Mouse (Mus musculus): ENCODE data around the gene Gdf3.
"Not testable (repeated sequence)": the region's sequence is repeated elsewhere in the genome, so short reads cannot be mapped to it uniquely, and the experiment has no call there.

Gene Gdf3

DNA sequence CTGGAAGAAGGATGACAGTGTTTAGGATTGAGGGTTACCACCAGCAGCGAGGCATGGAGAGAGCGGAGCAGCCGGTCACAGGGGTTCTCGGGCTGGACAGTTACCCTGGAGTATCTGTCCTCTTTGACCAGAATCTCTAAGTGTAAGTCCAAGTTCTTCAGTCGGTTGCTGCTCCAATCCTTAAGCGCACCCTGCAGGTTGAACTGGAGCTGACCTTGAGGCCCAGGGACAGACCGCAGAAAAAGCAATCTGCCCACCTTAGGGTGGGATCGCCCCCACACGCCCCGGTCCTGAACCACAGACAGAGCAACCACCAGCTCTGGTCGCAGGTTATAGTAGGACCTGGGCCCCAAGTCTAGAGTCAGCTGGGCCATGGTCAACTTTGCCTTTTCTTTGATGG is 3.2 kb downstream of the Gdf3 start:
- no peak for DNase-seq (ENCODE audit: low read depth in 2 of 2, low spot score in 2 of 2)

DNA sequence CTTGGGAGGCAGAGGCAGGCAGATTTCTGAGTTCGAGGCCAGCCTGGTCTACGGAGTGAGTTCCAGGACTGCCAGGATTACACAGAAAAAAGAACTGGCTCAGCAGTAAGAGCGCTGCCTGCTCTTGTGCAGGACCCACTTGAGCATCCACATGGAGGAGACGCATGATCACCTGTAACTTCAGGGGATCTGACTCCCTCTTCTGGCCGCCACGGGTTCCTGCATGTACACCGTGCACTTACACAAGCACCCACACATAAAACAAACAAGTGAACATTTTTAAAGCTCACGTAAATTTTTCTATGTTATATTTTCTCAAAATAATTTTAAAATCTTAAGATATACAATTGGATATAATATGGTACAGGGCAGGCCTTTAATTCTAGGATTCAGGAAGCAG is 4.4 kb downstream of the Gdf3 start:
- DNase-seq (ENCODE audit: low read depth in 2 of 2, low spot score in 2 of 2): no peak

DNA sequence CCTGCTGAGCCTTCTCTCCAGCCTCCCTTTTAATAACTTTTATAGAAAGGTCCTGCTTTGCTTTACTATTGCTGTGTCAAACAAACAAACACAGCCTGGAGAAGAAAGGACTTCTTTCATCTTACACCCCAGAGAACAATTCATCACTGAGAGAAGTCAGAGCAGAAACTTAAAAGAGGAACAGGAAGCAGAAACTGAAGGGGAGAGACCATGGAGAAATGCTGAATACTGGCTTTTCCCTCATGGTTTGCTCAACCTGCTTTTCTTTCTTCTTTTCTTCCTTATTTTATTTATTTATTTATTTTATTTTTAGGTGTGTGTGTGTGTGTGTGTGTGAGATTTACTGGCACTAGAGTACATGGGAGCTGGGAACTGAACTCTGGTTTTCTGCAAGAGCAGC is 5.6 kb downstream of the Gdf3 start:
- DNase-seq (ENCODE audit: low read depth in 2 of 2, low spot score in 2 of 2): no peak

DNA sequence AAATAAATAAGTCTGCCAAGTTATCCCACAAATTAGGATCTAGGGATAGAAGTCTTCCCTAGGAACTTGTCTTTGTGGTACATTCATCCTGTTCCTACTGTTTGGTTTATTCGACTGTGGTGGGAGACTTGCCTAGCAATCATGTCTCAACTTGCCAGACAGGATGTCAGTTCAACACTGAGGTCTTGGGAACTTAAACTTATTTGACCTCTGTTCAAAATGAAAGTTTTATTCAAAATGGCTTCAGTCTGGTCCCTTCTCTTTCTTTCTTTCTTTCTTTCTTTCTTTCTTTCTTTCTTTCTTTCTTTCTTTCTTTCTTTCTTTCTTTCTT is 6.9 kb downstream of the Gdf3 start:
- DNase-seq (ENCODE audit: low read depth in 2 of 2, low spot score in 2 of 2): no peak

DNA sequence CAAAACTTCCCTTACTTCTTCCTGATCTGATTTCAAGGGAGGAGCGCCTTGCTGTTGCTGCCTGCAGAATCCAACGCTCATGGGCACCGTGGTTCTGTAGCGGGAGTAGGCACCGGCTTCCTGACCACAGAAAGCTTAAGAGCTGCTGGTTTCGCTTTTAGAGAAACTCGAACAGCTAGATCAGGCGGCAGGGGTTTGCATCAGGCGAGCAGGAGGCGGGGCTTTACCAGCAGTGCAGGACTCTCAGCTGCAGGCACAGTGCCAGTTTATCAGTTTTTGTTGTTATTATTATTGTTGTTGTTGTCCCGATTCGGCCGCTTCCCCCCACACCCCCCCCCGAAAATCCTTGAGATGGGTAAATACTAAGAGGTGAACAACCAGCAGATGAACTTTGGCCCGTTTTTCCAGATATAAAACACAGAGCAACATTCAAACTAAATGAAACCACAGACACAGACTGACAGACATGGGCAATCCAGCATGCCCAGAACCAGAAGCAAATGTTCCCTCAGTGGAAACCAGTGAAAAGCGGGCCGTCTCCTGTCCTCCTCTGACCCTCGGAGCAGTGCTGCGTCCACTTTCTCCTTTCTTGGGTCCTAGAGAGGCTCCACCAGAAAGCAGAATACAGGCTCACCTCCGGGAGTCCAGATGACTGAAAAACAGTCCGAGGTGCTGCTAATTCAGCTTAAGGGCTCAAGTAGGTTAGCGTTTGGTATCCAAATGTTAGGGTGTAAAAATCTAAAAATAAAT is 7.5 kb downstream of the Gdf3 start, which contains the start of gene Apobec1:
Gene Apobec1, minus strand, starts transcription at position 203 of the 750 bp plus-strand sequence.
- peak; percentile 63 to 73 for DNase-seq (ENCODE audit: low read depth in 2 of 2, low spot score in 2 of 2)

DNA sequence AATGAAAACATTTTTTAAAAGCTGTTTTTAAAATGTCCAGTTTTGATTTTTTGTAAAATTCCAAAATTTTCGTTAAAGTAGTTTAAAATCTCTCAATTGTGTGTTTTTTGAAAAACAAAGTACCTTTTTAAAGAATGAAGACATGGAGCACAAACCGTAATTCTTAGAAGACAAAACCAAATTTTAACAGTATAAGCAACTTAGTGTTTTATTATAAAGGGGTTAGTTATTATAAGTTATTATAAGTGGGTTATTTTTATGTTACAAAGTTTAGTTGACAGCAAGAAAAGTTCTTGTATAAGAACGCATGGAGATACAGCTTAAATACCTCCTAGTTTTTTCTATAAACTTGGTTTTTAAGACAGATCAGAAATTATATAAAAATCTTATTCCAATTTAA is 8.3 kb downstream of the Gdf3 start:
- DNase-seq (ENCODE audit: low read depth in 2 of 2, low spot score in 2 of 2): no peak

DNA sequence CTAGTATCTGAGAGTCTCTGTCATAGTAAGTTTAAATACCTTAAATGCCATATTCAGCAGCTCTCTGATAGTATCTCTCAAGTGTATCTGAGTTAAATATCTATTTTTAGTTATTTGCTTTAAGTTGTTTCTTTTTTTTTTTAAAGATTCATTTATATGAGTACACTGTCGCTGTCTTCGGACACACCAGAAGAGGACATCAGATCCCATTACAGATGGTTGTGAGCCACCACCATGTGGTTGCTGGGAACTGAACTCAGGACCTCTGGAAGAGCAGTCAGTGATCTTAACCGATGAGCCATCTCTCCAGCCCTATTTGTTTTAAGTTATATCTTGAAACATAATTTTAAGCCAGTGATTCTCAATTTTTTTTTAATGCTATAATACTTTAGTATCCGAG is 8.9 kb downstream of the Gdf3 start:
- DNase-seq (ENCODE audit: low read depth in 2 of 2, low spot score in 2 of 2): no peak

DNA sequence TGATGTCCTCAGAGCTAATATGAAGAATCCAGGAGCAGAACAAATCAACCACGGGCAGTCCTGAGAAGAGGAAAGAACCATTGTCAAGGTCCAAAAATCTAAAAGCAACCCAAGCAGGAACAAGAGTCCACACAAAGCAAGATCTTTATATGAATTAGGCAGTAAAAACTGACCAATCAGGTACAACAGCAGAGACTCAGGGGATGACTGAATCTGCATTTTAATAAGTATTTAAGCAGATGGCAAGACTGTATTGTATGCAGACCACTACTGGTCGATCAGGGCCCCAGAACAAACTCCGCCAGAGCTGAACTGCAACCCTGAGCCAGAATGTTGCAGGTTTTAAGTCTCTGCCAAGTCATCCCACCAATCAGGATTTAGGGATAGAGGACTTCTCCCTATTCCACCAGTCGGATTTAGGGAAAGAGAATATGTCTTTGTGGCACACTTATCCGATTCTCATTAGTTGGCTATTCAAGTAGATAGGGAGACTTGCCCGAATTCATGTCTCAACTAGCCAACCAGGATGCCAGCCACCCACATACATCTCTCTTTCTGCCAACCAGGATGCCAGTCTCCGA is 9.7 kb downstream of the Gdf3 start:
- DNase-seq (ENCODE audit: low read depth in 2 of 2, low spot score in 2 of 2): no peak

DNA sequence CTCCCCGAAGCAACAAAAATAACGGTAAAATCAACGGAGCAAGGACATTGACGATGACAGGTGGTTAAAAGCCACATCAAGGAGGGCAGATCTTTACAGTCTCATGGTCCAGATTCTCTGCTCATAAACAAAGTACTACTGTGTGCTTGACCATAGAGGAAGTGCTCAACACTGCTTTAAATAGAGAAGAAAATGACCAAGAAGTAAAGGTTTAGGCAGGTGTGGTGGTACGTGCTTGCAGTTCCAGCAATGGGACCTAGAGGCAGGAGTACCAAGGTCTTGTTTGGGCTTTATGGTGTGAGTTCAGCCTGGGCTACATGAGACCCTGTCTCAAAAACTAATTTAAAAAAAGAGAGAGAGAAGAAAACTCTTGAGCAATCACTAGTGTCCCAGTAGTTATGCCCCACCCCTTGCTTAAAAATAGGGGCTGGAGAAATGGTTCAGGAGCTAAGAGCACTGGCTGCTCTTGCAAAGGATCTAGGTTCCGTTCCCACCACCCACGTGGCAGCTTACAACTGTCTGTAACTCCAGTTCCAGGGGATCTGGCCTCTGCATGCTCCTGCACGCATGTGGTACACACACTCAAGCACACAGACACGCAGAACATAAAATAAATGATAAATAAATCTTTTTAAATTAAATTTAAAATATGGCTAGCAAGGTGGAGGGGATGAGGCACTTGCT is 10.7 kb downstream of the Gdf3 start:
- no peak for DNase-seq (ENCODE audit: low read depth in 2 of 2, low spot score in 2 of 2)

DNA sequence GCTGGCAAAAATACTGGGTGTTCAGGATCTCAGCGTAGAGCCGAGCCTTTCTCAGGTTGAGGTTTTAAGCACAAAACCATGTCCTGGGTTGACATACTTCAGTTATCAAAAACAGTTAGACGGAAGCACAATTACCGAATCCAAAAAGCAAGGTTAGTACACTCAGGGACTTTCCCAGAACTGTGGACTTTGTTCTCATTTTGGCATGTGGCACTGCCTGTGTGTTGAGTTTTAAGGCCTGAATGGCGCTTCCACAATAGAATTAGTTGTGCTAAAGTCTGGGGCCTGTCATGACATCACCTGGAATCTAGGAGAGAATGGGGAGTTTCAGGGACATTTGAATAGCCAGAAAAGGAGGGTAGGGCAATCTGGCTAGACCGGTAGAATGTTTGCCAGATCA is 11.5 kb downstream of the Gdf3 start:
- DNase-seq (ENCODE audit: low read depth in 2 of 2, low spot score in 2 of 2): no peak

DNA sequence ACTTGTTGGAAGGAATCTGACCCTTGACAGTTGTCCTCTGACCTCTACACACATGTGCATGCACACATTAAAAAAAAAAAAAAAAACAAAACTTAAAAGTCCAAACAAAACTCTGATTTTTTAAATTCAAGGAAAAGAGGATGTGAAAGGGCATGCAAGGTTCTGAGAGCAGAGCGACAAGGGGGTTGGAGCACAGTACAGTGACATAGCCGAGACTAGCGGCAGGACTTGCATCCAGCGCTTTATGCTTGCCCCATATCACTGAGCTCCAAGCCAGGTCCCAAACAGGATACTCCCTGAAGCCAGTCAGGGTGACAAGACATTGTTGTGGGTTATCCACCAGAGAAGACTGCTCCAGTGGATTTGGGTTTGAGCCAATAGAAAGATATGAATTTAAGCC is 11.9 kb downstream of the Gdf3 start:
- DNase-seq (ENCODE audit: low read depth in 2 of 2, low spot score in 2 of 2): no peak

DNA sequence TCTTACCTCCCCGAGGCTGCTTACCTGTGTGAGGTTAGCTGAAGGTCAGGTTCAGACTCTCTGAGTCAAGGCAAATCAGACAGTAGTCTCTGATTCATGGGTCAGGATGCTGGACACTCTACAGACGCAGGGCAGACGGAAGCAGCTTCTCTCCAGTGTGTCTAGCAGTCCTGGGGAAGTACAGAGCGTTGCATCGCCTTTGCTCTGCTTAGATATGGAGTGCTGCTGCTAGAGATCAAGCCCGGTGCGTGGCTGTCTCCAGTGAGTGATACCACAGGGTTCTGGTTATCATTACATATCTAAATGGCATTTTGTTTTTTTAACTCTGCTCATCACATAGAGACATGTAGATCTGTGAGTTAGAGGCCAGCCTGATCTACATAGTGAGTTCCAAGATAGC is 13.3 kb downstream of the Gdf3 start:
- no peak for DNase-seq (ENCODE audit: low read depth in 2 of 2, low spot score in 2 of 2)

DNA sequence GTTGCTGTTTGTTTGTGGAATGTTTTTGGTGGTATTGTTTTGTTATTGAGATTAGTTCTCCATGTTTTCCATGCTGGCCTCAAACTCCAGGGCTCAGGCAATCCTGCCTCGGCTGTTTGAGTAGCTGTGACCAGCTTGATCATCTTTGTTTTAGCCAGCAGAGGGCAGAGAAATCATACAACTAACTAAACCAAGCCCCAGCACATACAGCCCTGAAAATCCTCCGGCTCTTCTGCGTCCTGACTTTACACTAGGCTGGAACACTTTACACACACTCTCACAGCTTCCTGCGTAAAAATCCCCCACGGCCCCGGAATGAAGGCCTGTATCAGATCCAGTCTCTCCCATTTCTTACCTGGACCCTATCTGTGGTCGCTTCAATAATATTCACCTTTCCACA is 14.2 kb downstream of the Gdf3 start:
- DNase-seq (ENCODE audit: low read depth in 2 of 2, low spot score in 2 of 2): no peak

DNA sequence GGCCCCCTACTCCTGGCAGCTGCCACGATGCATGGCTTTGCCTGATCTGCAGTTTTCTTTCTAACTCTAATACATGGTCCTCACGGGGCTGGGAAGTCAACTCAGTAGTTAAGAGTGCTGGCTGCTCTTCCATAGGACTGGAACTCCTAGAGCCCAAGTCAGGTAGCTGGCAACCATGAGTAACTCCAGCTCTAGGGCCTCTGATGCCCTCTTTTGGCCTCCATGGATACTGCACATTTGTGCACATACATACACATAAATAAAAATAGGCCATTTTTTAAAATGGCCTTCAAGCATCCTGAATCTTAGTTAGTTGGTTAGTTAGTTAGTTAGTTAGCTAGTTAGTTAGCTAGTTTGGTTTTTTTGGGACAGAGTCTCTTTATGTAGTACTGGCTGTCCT is 17.0 kb downstream of the Gdf3 start:
- no peak for DNase-seq (ENCODE audit: low read depth in 2 of 2, low spot score in 2 of 2)

DNA sequence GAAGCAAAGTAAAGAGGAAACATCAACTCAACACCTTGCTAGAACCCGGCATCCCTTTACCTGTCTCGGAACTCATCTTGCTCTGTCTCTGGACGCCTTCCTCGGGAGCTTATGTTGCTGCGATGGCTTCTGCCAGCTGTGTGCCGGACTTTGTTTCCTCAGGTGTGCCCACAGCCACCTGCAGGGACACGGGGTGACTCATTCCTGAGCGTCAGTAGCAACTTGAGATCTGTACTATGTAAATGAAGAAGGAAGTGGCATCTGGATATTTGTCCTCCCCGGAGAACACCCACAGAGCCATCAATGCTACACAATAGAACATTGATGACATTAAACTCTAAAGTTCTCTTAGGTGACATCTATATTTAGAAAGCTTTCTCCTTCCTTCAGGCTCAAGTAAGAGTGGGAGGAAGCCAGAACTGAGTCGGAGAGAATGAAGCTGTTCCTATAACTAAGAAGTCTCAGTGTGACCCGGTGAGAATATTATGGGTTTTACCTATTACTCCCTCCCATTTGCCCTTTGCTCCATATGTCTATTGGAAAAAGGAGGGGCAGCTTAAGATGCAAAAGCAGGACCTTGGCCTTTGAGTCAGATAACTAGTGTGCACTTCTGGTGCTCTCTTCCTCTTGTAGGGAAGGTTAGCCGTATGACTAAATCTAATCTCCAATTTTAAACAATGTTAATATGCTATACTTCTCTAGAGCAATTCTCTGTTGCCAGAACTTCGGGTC is 18.7 kb downstream of the Gdf3 start:
- DNase-seq (ENCODE audit: low read depth in 2 of 2, low spot score in 2 of 2): no peak

DNA sequence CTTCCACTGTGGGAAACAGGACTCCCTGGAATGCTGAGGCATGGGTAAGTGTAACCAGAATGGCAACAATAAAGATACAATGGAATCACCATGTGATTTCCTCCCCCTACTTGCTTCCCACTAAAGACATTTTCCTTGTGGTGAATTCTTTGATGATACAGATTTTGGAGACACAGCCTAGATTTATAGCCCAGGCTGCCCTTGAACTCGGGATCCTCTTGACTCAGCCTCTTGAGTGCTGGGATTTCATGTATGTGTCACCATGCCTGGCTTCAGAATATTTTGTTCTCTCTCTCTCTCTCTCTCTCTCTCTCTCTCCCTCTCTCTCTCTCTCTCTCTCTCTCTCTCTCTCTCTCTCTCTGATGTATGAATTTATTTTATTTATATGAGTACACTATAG is 30.8 kb downstream of the Gdf3 start:
- no peak for DNase-seq (ENCODE audit: low read depth in 2 of 2, low spot score in 2 of 2)

DNA sequence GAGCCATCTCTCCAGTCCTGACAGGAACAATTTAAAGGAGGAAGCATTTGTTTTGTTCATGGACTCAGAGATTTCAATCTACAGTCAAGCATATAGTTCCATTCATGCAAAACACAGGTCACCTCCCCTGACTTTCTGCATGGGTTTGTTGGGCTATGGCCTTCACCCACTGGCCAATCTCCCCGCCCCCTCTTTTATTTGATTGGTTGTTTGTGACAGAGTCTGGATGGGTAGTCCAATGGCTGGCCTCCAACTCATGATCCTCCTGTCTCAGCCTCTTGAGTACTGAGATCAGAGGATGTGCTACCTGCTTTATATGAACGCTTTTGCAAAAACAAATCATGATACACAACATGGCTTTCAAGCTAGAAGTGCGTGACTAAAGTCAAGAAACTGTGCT is 32.9 kb downstream of the Gdf3 start:
- DNase-seq (ENCODE audit: low read depth in 2 of 2, low spot score in 2 of 2): no peak

DNA sequence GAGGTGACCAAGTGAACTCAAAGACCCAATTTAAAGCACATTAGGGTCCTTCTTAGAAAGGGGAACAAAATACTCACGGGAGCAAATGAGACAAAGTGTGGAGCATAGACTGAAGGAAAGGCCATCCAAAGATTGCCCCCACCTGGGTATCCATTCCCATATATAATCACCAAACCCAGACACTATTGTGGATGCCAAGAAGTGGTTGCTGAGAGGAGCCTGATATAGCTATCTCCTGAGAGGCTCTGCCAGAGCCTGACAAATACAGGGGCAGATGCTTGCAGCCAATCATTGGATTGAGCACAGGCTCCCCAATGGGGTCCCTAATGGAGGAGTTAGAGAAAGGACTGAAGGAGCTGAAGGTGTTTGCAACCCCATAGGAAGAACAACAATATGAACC is 34.9 kb downstream of the Gdf3 start:
- not testable (repeated sequence) for DNase-seq (ENCODE audit: low read depth in 2 of 2, low spot score in 2 of 2)

DNA sequence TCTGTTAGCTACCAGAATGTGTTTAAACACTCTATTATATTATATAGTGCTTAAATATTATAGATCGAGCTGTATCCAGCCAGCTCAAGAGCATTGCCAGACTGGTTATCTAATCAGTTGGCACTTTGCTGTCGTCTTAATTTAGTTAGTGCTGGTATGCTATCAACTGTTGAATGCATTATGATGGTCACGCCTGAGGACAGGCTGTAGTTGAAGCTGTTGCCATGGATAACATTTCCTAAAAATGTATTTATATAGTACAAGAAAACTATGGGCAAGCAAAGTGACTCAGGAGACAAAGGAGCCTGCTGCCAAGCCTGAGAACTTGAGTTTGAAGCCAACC is 38.3 kb downstream of the Gdf3 start:
- no peak for DNase-seq (ENCODE audit: low read depth in 2 of 2, low spot score in 2 of 2)

DNA sequence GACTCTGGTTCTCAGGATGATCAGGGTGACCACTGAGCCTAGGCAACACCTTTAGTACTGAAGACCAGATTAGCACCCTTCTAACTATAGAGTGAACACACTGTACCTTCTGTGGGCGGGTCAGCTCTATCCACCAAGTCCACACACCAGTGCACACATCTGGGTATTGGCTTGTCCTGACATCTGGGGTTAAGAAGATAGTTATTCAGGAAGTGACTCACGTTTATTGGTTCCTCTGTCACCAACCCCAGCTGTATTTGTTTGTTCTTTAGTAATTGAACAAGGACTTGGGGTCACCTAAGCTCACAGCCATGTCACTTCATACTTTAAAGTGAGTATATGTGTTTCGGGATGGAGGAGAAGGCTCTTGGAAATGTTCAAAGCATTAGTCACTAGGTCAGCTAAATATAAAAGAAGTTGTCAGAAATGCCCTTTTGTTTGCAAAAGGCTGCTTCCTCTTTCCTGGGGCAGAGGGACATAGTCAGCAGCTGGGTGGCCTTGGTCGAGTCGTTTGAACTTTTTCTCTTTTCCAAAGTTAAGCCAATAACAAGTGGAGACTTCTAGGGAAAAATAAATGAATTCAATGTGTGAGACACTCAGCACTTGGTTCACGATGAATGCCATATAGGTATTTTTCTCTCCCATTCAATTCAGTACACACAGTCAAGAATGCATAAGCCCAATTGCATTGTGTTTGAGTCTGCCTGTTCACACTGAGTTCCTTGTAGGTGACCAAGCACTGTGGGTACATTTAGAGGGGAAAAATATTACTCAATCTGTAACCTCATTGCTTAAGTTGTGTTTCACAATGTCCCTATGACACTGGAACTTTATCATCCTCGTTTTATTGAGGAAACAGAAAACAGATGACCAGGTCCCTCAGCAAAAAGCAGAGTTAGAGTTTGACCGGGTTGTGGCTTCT is 38.9 kb downstream of the Gdf3 start:
- DNase-seq (ENCODE audit: low read depth in 2 of 2, low spot score in 2 of 2): no peak

DNA sequence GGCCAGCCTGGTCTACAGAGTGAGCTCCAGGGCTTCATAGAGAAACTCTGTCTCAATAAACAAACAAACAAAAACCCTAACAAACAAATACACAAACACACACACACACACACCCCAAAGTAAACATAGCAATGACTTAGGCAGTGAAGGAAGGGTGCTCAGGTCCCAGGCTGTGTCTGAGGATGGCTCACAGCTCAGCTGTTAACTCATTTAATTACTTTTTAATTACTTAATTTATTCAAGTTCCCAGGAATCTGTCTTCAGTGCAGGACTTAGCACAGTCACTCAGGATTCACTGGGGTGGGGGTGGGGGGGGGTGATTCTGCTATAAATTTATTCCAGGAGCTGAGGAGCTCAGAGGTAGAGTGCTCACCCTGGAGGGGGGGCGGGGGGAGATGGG is 40.1 kb downstream of the Gdf3 start:
- no peak for DNase-seq (ENCODE audit: low read depth in 2 of 2, low spot score in 2 of 2)

Measured in CD8-positive naive resting alpha-beta T cell, adult 2 months (primary cell).